Mouse (Mus musculus) megakaryocyte, adult 5-6 weeks (primary cell): ENCODE results near the gene Lgals4. TPM values are rescaled to one million over a fixed set of nuclear protein-coding genes. Genes with fewer than 3 reads are reported as not detected.

Experiments
- total RNA-seq, 2 experiments: library from RNA; stranded (forward) in 1 of 2; stranded (reverse) in 1 of 2; fragments of 153-499, 151-499 nt in 1 of 2; fragments of 221-1000, 200-1000 nt in 1 of 2; gene quantifications; 2 replicates each; pipeline versions ENCODE4 v1.2.3 to v1.2.4; 2015 to 2017

Gene Lgals4
- total RNA-seq, 2 experiments from 2014 or later = 3.1 to 5.9 TPM

Other genes starting within 250 kb of the Lgals4 start
- 30.2 and 35.4 TPM in 2 replicates for gene Samd4b, start 235.7 kb upstream of the Lgals4 start, total RNA-seq (2015)
- 6.1 and 7.1 TPM in 2 replicates for gene Samd4b, start 235.7 kb upstream of the Lgals4 start, total RNA-seq (2017)
- gene Pak4, start 235.7 kb upstream of the Lgals4 start, total RNA-seq (2015) = 10.0 and 12.8 TPM in 2 replicates
- gene Pak4, start 235.7 kb upstream of the Lgals4 start, total RNA-seq (2017) = 9.9 and 11.7 TPM in 2 replicates
- not detected in 2 replicates for gene Acp7, start 202.5 kb upstream of the Lgals4 start, total RNA-seq (2015)
- gene Acp7, start 202.5 kb upstream of the Lgals4 start, total RNA-seq (2017) = not detected in 2 replicates
- gene Fbxo27, start 141.0 kb upstream of the Lgals4 start, total RNA-seq (2015) = 0.58 and 0.93 TPM in 2 replicates
- gene Fbxo27, start 141.0 kb upstream of the Lgals4 start, total RNA-seq (2017) = 0.08 and 0.70 TPM in 2 replicates
- 1.1 and 1.2 TPM in 2 replicates for gene Fbxo17, start 117.0 kb upstream of the Lgals4 start, total RNA-seq (2015)
- 0.26 and 0.77 TPM in 2 replicates for gene Fbxo17, start 117.0 kb upstream of the Lgals4 start, total RNA-seq (2017)
- 67.6 and 79.2 TPM in 2 replicates for gene Mrps12, start 92.0 kb upstream of the Lgals4 start, total RNA-seq (2015)
- gene Mrps12, start 92.0 kb upstream of the Lgals4 start, total RNA-seq (2017) = 29.1 and 32.0 TPM in 2 replicates
- 4.8 and 4.9 TPM in 2 replicates for gene Sars2, start 91.9 kb upstream of the Lgals4 start, total RNA-seq (2015)
- 5.6 and 6.9 TPM in 2 replicates for gene Sars2, start 91.9 kb upstream of the Lgals4 start, total RNA-seq (2017)
- not detected in 2 replicates for gene Ccer2, start 77.7 kb upstream of the Lgals4 start, total RNA-seq (2015)
- not detected in 2 replicates for gene Ccer2, start 77.7 kb upstream of the Lgals4 start, total RNA-seq (2017)
- gene Sirt2, start 67.1 kb upstream of the Lgals4 start, total RNA-seq (2015) = 70.0 and 73.0 TPM in 2 replicates
- gene Sirt2, start 67.1 kb upstream of the Lgals4 start, total RNA-seq (2017) = 28.0 and 36.7 TPM in 2 replicates
- gene Nfkbib, start 66.3 kb upstream of the Lgals4 start, total RNA-seq (2015) = 15.5 and 19.5 TPM in 2 replicates
- 13.3 and 15.6 TPM in 2 replicates for gene Nfkbib, start 66.3 kb upstream of the Lgals4 start, total RNA-seq (2017)
- 64.9 and 68.8 TPM in 2 replicates for gene Rinl, start 44.9 kb upstream of the Lgals4 start, total RNA-seq (2015)
- gene Rinl, start 44.9 kb upstream of the Lgals4 start, total RNA-seq (2017) = 62.6 and 71.5 TPM in 2 replicates
- 275 and 307 TPM in 2 replicates for gene Hnrnpl, start 25.3 kb upstream of the Lgals4 start, total RNA-seq (2015)
- 187 and 291 TPM in 2 replicates for gene Hnrnpl, start 25.3 kb upstream of the Lgals4 start, total RNA-seq (2017)
- 119 TPM in 2 replicates for gene Ech1, start 8.6 kb upstream of the Lgals4 start, total RNA-seq (2015)
- gene Ech1, start 8.6 kb upstream of the Lgals4 start, total RNA-seq (2017) = 78.8 and 82.8 TPM in 2 replicates
- gene Lgals7, start 30.0 kb downstream of the Lgals4 start, total RNA-seq (2015) = not detected in 2 replicates
- not detected in 2 replicates for gene Lgals7, start 30.0 kb downstream of the Lgals4 start, total RNA-seq (2017)
- not detected in 2 replicates for gene Capn12, start 47.6 kb downstream of the Lgals4 start, total RNA-seq (2015)
- gene Capn12, start 47.6 kb downstream of the Lgals4 start, total RNA-seq (2017) = not detected in 2 replicates
- gene Actn4, start 128.5 kb downstream of the Lgals4 start, total RNA-seq (2015) = 82.5 and 87.8 TPM in 2 replicates
- gene Actn4, start 128.5 kb downstream of the Lgals4 start, total RNA-seq (2017) = 44.7 and 55.1 TPM in 2 replicates
- gene Eif3k, start 148.0 kb downstream of the Lgals4 start, total RNA-seq (2015) = 216 and 241 TPM in 2 replicates
- gene Eif3k, start 148.0 kb downstream of the Lgals4 start, total RNA-seq (2017) = 340 and 348 TPM in 2 replicates
- 53.8 and 54.4 TPM in 2 replicates for gene Map4k1, start 148.2 kb downstream of the Lgals4 start, total RNA-seq (2015)
- gene Map4k1, start 148.2 kb downstream of the Lgals4 start, total RNA-seq (2017) = 44.2 and 60.4 TPM in 2 replicates